Mouse (Mus musculus) embryonic facial prominence, embryonic 11.5 days (tissue): ENCODE measurements around the gene Gm45021. TPM values are rescaled to one million over a fixed set of nuclear protein-coding genes. Genes with fewer than 3 reads are reported as not detected.

Source experiments
- ATAC-seq: fragments of 200-750 bp; cut with Nextera tagmentation; replicated peaks from 2 replicates; pipeline ENCODE4 v1.8.0; 2017; ENCODE audit warnings: low read depth; ENCODE audit not compliant: insufficient number of reproducible peaks, low FRiP score, low TSS enrichment
- DNase-seq: peaks from one replicate; pipeline ENCODE4 v3.0.0-alpha.2; 2015; ENCODE audit warnings: low spot score
- H3K27ac ChIP-seq: fragments of 300-500 bp; sonication (generic); replicated peaks from 2 replicates; pipeline ENCODE4 v1.5.1; 2014; ENCODE audit warnings: mild to moderate bottlenecking, low read depth, low read length, control low read depth
- H3K27me3 ChIP-seq: fragments of 300-500 bp; sonication (generic); 2 replicates; pipeline ENCODE4 v1.6.1; 2014; ENCODE audit warnings: mild to moderate bottlenecking, low read length, moderate library complexity, mixed read lengths; ENCODE audit not compliant: control insufficient read depth, insufficient read depth
- H3K36me3 ChIP-seq: fragments of 300-500 bp; sonication (generic); replicated peaks from 2 replicates; pipeline ENCODE4 v1.6.1; 2014; ENCODE audit warnings: low read depth, mild to moderate bottlenecking, low read length, moderate library complexity, mixed read lengths; ENCODE audit not compliant: control insufficient read depth, insufficient read depth
- H3K4me1 ChIP-seq: fragments of 300-500 bp; sonication (generic); 2 replicates; pipeline ENCODE4 v1.6.1; 2014; ENCODE audit warnings: low read length, mixed read lengths; ENCODE audit not compliant: control insufficient read depth, insufficient read depth
- H3K4me2 ChIP-seq: fragments of 300-500 bp; sonication (generic); 2 replicates; pipeline ENCODE4 v1.6.1; 2014; ENCODE audit warnings: low read depth, mild to moderate bottlenecking, control low read depth, low read length, moderate library complexity
- H3K4me3 ChIP-seq: fragments of 300-500 bp; sonication (generic); 2 replicates; pipeline ENCODE4 v1.5.1; 2014; ENCODE audit warnings: low read depth, low read length, control low read depth
- H3K9ac ChIP-seq: fragments of 300-500 bp; sonication (generic); replicated peaks from 2 replicates; pipeline ENCODE4 v1.6.1; 2014; ENCODE audit warnings: mild to moderate bottlenecking, control low read depth, low read length
- H3K9me3 ChIP-seq: fragments of 300-500 bp; sonication (generic); replicated peaks from 2 replicates; pipeline ENCODE4 v1.6.1; 2016; ENCODE audit warnings: mild to moderate bottlenecking, low read length, inconsistent platforms, mixed read lengths; ENCODE audit not compliant: control insufficient read depth
- WGBS: fragments of 180-500 bp; shearing (Covaris S2); extraction: QIAGEN DNeasy Blood & Tissue Kit; methylation state at CpG from one replicate; pipeline ENCODE4 v1.1.7; 2014; 5-methylcytosine and 5-hydroxymethylcytosine counted together
- polyA plus RNA-seq: library from polyadenylated mRNA; unstranded; fragments of >200 nt; fragmentation: Nextera tagmentation; extraction: Ambion mirVana; gene quantifications from 2 replicates; pipeline ENCODE4 v1.2.1, GENCODE M21; 2014

Gene Gm45021
- polyA plus RNA-seq, 1 experiment from 2014 or later = not detected

DNA sequence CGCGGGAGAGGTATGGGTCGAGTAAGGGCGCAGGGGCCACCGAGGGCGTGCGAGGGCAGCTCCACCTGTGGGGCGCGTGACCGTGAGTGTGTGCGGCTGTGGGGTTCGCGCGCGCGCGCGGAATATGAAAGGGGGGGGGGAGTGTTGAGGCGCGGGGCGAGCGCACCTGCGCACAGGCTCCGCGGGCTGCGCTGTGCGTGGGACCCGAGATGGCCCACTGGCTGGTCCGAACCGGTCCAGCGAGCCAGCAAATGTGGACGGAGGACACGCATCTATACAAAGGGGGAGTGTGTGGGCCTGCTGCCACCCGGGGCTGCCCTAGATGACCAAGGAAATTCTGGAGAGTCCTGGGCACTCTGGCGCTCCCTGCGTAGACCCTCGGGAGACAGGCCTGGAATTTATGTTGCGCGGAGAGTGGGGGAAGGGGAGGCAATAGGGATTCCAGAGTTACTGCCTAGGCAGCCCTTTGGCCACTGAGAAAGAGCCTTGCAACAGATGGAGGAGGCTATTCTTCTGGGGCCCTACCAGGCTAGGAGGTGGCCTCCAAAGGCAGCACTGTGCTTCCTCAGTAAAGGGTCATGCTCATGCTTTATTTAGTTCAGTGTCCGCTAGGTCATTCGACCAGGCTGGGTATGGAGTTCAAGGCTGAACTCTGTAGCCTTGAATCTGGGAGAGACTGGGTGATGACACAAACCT is 4.8 kb downstream of the Gm45021 start:
- H3K4me1 ChIP-seq = peaks cover 2% of the 10 kb centered on the region; the same call in 1 of the 2 replicates
- peak; percentile 65 for DNase-seq
- peak overlapping the region; percentile 84 for H3K4me3 ChIP-seq
- peak overlapping the region; percentile 78 for H3K4me2 ChIP-seq
- ATAC-seq = peak; percentile 72
- 1% methylated on average over 35 of the region's 41 CpGs for WGBS
- H3K9ac ChIP-seq = peak overlapping the region; percentile 88
- peaks cover 14% of the 10 kb centered on the region for H3K9me3 ChIP-seq
- H3K36me3 ChIP-seq = peaks cover 23% of the 10 kb centered on the region
- no peaks in the 10 kb centered on the region for H3K27me3 ChIP-seq
- H3K27ac ChIP-seq = peak overlapping the region; percentile 78

DNA sequence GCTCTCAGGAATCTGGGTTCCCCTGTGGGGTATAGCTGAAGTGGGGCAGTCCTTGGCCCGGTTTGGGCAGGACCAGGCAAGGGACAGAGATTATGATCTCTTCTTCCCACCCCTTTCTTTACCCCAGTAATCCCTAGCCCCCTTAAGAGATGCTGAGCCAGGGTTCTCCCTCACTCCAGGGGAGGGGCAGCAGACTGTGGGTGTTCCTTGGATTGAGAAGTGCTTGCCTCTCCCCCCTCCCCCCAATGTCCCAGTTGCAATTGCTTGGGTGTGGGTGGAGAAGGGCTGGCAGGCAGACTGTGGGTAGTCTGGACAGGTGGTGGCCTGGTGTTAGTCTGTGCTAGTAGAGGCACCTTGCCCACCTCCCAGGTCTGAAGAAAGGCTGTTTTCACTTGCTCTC is 5.9 kb downstream of the Gm45021 start:
- H3K9me3 ChIP-seq = peaks cover 14% of the 10 kb centered on the region
- peak overlapping the region; percentile 78; the same call in 1 of the 2 replicates for H3K4me2 ChIP-seq
- H3K9ac ChIP-seq = no peak overlapping the region; the same call in 1 of the 2 replicates
- peaks cover 23% of the 10 kb centered on the region for H3K36me3 ChIP-seq
- H3K4me3 ChIP-seq = no peak overlapping the region
- ATAC-seq (no peak), DNase-seq (no peak)
- WGBS = 40% methylated on average over 1 of the region's 1 CpGs
- H3K4me1 ChIP-seq = peaks cover 2% of the 10 kb centered on the region; the same call in 1 of the 2 replicates
- H3K27ac ChIP-seq = no peak overlapping the region
- no peaks in the 10 kb centered on the region for H3K27me3 ChIP-seq

GRCm38 (mm10) chr6:48596545-48597232 is 7.3 kb downstream of the Gm45021 start:
- DNase-seq (no peak), ATAC-seq (no peak)
- H3K4me2 ChIP-seq = no peak overlapping the region
- H3K4me1 ChIP-seq = peaks cover 2% of the 10 kb centered on the region; the same call in 1 of the 2 replicates
- no peaks in the 10 kb centered on the region for H3K27me3 ChIP-seq
- no peak overlapping the region for H3K9ac ChIP-seq
- peaks cover 14% of the 10 kb centered on the region for H3K9me3 ChIP-seq
- WGBS = 95% methylated on average over 45 of the region's 45 CpGs
- no peak overlapping the region for H3K27ac ChIP-seq
- H3K4me3 ChIP-seq = no peak overlapping the region
- H3K36me3 ChIP-seq = peaks cover 23% of the 10 kb centered on the region

DNA sequence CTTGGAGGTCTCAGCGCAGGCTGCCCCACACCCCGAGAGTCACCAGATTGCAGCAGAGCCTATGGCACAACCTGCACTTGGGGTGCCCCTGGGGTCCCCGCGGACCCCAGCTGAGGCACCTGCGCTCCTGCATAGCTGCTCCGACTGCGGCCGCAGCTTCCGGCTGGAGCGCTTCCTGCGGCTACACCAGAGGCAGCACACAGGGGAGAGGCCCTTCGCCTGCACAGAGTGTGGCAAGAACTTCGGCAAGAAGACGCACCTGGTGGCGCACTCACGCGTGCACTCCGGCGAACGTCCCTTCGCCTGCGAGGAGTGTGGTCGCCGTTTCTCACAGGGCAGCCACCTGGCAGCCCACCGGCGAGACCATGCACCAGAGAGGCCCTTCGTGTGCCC is 7.8 kb downstream of the Gm45021 start:
- DNase-seq (no peak), ATAC-seq (no peak)
- H3K4me3 ChIP-seq = no peak overlapping the region
- H3K9ac ChIP-seq = no peak overlapping the region
- H3K27me3 ChIP-seq = no peaks in the 10 kb centered on the region
- peaks cover 14% of the 10 kb centered on the region for H3K9me3 ChIP-seq
- WGBS = 96% methylated on average over 27 of the region's 27 CpGs
- no peak overlapping the region for H3K4me2 ChIP-seq
- H3K27ac ChIP-seq = no peak overlapping the region
- peaks cover 23% of the 10 kb centered on the region for H3K36me3 ChIP-seq
- peaks cover 2% of the 10 kb centered on the region; the same call in 1 of the 2 replicates for H3K4me1 ChIP-seq

GRCm38 (mm10) chr6:48600594-48600993 is 11.2 kb downstream of the Gm45021 start:
- DNase-seq (no peak), ATAC-seq (no peak)
- Histone ChIP-seq H3K9me3 (peaks cover 14% of the 10 kb centered on the region), H3K27me3 (no peaks in the 10 kb centered on the region), H3K4me2 (no peak overlapping the region), H3K36me3 (peaks cover 23% of the 10 kb centered on the region), H3K27ac (no peak overlapping the region), H3K4me1 (no peaks in the 10 kb centered on the region), H3K4me3 (no peak overlapping the region), H3K9ac (no peak overlapping the region)
- 92% methylated on average over 1 of the region's 1 CpGs for WGBS

GRCm38 (mm10) chr6:48601271-48602079 is 12.1 kb downstream of the Gm45021 start, which contains the start of gene Zfp775:
Gene Zfp775 (plus strand): TSS chr6:48602063.
- DNase-seq = peak; percentile 97
- no peaks in the 10 kb centered on the region for H3K27me3 ChIP-seq
- H3K36me3 ChIP-seq = peaks cover 18% of the 10 kb centered on the region
- 5% methylated on average over 42 of the region's 42 CpGs for WGBS
- peak; percentile 98 for ATAC-seq
- peak within 1 kb of the TSS; percentile 85 for H3K9ac ChIP-seq
- H3K4me1 ChIP-seq = no peaks in the 10 kb centered on the region
- H3K27ac ChIP-seq = peak within 1 kb of the TSS; percentile 52; the same call in 1 of the 2 replicates
- peaks cover 9% of the 10 kb centered on the region for H3K9me3 ChIP-seq
- peak within 1 kb of the TSS; percentile 69 for H3K4me3 ChIP-seq
- peak within 1 kb of the TSS; percentile 67 for H3K4me2 ChIP-seq

DNA sequence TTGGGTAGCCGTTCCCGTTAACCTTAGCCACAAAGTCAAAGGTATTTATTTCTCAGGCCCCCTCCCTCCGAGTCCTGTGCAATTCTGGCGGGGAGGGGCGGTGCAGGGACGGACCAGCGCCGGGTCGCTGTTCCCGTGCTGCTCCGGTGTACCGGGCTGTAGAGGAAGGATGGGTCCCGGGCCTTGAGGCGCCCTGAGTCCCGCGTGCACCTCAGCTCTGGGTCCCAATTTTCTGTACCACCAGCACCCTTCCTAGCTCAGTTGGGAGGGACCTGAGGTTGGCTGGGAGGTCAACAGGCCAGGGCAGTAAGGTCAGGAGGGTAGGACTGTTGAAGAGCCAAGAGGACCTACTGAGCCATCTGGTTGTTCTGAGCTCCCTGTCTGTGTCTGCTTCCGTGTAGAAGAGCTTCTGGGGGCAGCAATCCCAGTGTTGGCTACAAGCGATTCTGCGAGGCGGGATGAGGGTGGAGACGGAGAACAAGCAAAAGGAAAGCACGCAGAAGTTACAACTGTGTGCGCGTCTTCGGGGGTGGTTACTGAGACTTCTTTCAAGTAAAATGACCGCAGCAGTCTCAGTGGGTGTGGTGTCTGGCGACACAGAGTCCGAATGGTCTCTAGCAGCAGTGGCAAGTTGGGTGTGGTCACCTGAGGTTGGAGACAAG is 12.8 kb downstream of the Gm45021 start:
- peaks cover 11% of the 10 kb centered on the region for H3K36me3 ChIP-seq
- H3K27me3 ChIP-seq = no peaks in the 10 kb centered on the region
- peak overlapping the region; percentile 85 for H3K9ac ChIP-seq
- ATAC-seq (peak; percentile 84), DNase-seq (peak; percentile 43)
- H3K27ac ChIP-seq = peak overlapping the region; percentile 52; the same call in 1 of the 2 replicates
- 2% methylated on average over 27 of the region's 28 CpGs for WGBS
- peak overlapping the region; percentile 69 for H3K4me3 ChIP-seq
- H3K4me2 ChIP-seq = peak overlapping the region; percentile 67
- peaks cover 1% of the 10 kb centered on the region; the same call in 1 of the 2 replicates for H3K9me3 ChIP-seq
- H3K4me1 ChIP-seq = no peaks in the 10 kb centered on the region
